Mouse (Mus musculus): ENCODE measurements around the gene Tmod2.
A peak's percentile ranks its signal among the peaks of the same experiment; 100 is the strongest.
"Not testable (repeated sequence)": the region's sequence is repeated elsewhere in the genome, so short reads cannot be mapped to it uniquely, and the experiment has no call there.

Gene Tmod2

GRCm38 (mm10) chr9:75610571-75611493 is at the start of gene Tmod2:
Gene Tmod2, minus strand, starts transcription at chr9:75611325.
- peak; percentile 81 for DNase-seq (ENCODE audit: low read depth, low spot score)

GRCm38 (mm10) chr9:75660917-75661316 is 49.8 kb upstream of the Tmod2 start:
- no peak for DNase-seq (ENCODE audit: low read depth, low spot score)

- not testable (repeated sequence) for DNase-seq (ENCODE audit: low read depth, low spot score)
These were observed 45.3 kb upstream of the Tmod2 start for GRCm38 (mm10) chr9:75656456-75656855.

DNA sequence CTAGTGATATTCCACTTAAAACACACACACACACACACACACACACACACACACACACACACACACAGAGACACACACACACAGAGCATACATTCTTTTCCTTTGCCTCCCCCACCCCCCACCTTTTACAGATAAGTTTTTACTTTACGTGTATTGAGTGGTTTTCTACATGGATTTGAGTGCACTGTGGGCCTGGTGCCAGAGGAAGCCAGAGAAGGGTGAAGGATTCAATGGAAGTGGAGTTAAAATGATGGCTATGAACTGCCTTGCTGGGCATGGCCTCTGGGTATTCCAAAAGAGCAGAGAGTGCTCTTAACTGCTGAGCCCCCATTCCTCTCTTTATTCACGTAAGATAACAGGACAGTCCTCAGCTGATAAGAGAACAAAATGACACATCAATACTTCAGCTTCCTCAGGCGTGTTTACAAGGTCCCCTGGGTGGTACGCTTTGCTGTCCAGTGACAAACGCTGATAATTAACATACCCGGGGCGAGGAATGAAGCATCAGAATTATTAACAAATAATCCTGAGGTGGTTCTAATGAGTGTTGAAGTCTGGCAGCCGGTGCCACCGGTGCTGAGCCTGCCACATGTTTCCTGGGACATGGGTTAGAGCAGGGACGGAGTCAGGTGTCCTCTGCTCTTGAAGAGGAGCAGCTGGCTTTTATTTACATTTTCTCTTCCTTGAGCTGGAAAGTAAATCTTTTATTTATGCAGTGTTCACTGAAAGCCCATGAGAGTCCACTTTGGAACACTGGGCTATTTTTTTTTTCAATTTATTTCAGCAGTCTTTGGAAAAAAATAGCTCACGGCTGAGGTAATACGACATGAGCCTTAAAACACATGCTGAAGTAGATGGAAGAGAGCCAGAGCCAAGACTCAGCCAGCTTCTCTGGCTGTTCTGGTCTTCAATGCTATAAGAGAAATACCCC is 43.1 kb upstream of the Tmod2 start:
- DNase-seq (ENCODE audit: low read depth, low spot score), result no peak

DNA sequence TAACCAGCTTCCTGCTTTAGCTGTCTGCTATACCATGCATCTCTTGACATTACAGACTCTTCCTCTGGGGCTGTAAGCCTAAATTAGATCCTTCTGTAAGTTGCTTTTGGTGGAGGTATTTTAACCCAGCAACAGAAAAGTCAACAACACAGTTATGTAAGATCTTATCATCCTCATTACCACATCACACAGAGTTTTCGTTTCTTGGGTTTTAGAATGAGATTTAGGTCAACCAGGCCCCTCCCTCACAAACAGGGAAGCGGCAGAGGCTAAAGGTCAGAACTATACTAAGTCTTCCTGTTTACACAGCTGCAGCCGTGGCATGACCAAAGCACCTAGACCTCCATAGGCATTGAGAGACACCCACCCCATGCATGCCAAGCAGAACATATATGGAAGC is 34.3 kb upstream of the Tmod2 start:
- no peak for DNase-seq (ENCODE audit: low read depth, low spot score)

DNA sequence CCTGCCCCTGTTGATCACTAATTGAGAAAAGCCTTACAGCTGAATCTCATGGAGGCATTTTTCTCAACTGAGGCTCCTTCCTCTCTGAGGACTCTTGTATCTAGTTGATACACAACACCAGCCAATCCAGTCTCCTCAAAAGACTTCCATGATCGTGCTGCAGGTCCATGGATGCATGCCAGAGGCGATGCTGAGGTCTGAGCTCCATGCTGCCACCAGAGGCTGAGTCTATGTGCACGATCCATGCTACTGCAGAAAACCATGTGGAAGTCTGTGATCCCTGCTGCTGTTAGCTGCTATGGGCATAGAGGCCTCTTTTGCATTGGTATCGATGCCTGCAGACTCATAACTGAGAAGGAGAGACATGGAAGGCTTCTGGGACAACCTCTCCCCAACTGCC is 23.1 kb upstream of the Tmod2 start:
- DNase-seq (ENCODE audit: low read depth, low spot score), result no peak

DNA sequence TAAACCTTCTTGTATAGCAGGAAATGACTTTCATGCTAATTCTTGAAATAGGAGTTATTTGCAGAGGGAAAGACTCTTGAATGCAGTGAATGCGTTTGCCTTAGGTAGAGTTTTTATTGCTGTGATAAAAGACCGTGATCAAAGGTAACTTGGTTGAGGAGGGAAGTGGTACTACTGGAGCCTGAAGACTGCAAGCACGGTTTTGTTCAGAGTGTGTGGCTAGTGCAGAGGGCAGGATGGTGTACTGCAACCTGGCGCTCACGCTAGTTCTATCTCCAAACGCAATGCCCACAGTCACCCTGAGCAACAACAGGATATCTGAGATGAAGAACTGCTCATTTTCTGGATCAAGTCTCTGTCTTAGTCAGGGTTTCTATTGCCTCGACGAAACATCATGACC is 22.5 kb upstream of the Tmod2 start:
- peak; percentile 13 for DNase-seq (ENCODE audit: low read depth, low spot score)

DNA sequence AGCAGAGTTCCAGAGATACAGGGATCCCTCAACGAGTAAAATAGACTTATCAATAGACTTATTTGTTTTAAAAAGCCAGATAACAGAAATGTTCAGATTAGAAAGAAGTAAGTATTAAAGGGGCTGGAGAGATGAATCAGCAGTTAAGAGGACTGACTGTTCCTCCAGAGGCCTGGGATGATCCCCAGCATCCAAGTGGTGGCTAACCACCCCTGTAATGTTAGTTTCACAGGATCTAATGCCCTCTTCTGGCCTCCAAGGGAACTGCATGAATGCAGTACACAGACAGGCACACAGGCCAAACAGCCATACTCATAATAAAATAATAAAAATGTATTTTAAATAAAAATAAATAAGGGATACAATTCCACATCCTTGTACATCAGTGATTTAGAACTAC is 21.8 kb upstream of the Tmod2 start:
- DNase-seq (ENCODE audit: low read depth, low spot score), result peak; percentile 54

GRCm38 (mm10) chr9:75632111-75632510 is 21.0 kb upstream of the Tmod2 start:
- DNase-seq (ENCODE audit: low read depth, low spot score), result no peak

GRCm38 (mm10) chr9:75630823-75631454 is 19.8 kb upstream of the Tmod2 start:
- DNase-seq (ENCODE audit: low read depth, low spot score), result no peak

DNA sequence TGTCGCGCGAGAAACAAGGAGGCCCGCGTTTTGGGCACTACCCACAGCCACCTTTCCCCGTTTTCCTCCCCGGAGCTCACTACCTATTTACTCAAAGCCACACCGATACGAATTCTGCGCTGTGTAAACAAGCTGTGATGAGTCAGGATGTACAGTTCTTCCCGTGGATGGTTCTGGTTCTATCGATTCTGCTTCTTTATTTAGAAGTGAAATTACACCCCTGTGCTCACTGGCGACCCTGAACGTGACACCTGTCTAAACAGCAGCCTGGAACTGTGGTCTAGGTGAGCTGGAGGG is 15.1 kb upstream of the Tmod2 start:
- DNase-seq (ENCODE audit: low read depth, low spot score), result no peak

GRCm38 (mm10) chr9:75625556-75626307 is 14.6 kb upstream of the Tmod2 start, which contains the start of gene Lysmd2:
Gene Lysmd2, plus strand, starts transcription at chr9:75625741.
- peak; percentile 68 for DNase-seq (ENCODE audit: low read depth, low spot score)

- DNase-seq (ENCODE audit: low read depth, low spot score), result peak; percentile 67
These were observed 13.9 kb upstream of the Tmod2 start for GRCm38 (mm10) chr9:75624983-75625555.

- no peak for DNase-seq (ENCODE audit: low read depth, low spot score)
These were observed 10.3 kb upstream of the Tmod2 start for GRCm38 (mm10) chr9:75621428-75621827.

DNA sequence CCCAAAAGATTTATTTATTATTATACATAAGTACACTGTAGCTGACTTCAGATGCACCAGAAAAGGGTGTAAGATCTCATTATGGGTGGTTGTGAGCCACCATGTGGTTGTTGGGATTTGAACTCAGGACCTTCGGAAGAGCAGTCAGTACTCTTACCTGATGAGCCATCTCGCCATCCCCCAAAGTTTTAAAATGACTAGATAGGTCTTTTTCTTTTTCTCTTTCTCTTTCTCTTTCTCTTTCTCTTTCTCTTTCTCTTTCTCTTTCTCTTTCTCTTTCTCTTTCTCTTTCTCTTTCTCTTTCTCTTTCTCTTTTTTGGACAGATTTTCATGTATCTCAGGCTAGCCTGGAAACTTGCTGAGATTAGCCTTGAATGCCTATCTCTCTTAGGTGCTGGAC is 8.6 kb upstream of the Tmod2 start:
- not testable (repeated sequence) for DNase-seq (ENCODE audit: low read depth, low spot score)

DNA sequence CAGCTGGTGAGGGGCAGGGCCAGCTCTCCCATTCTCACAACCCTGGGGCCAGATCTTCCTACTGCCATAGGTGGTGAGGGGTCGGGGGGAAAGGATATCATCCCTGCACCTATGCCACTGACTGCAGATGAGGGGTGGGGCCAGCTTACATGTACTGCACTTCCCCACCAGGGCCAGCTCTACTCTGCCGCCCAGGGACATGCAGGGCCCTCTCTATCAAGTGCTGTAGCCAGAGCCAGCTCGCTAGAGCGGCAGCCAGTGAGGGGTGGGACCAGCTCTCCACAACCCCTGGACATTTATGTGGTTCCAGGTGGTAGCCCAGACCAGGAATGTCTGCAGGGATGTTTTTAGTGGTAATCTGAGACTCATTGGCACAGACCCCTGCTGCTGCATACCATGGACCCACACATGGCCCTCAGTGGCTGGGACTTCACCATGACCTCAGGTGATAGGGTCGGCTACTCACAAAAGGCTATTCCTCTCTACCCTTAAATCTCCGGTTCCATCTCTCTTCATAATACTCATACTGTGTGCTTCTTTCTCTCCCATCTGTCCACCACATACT is 7.8 kb upstream of the Tmod2 start:
- DNase-seq (ENCODE audit: low read depth, low spot score), result no peak

- DNase-seq (ENCODE audit: low read depth, low spot score), result no peak
These were observed 5.4 kb upstream of the Tmod2 start for GRCm38 (mm10) chr9:75616560-75616959.

- no peak for DNase-seq (ENCODE audit: low read depth, low spot score)
These were observed 1.2 kb downstream of the Tmod2 start for GRCm38 (mm10) chr9:75609965-75610364.

DNA sequence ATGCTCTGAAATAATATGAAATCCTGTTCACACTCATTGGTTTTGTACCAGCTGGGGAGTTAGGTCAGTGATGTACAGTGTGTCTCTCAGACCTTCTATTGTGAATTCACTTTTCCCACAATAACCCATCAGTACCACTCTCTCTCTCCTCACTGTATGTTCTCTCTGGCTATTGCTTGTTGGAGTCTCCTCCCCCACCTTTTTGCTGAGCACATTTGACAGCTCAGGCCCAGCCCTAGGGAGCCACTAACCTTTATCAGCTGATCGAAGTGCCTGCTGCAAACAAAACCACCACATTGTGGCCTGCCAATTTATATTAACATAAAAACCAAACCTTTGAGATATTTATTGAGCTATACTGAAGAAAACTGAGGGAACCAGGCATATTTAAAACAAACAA is 1.6 kb downstream of the Tmod2 start:
- no peak for DNase-seq (ENCODE audit: low read depth, low spot score)

- no peak for DNase-seq (ENCODE audit: low read depth, low spot score)
These were observed 3.6 kb downstream of the Tmod2 start for GRCm38 (mm10) chr9:75607496-75607895.

GRCm38 (mm10) chr9:75601510-75601909 is 9.6 kb downstream of the Tmod2 start:
- DNase-seq (ENCODE audit: low read depth, low spot score), result no peak
